Mouse (Mus musculus): Measurements from ENCODE around the gene Chchd6. TPM values are rescaled to one million over a fixed set of nuclear protein-coding genes. Genes with fewer than 3 reads are reported as not detected.

The Chchd6 gene
- total and polyA plus RNA-seq, 3 experiments, result 4.7 to 15.8 (median 7.1) TPM

GRCm38 (mm10) chr6:89421503-89421902 is 173.9 kb downstream of the Chchd6 start:
- H3K36me3 ChIP-seq (replicated peaks), result no peaks in the 10 kb centered on the region
- ATAC-seq (ENCODE audit: extremely low read depth, insufficient number of reproducible peaks, low FRiP score, poor library complexity, severe bottlenecking), result no peak
- no peak for DNase-seq (ENCODE audit: low spot score)
- H3K9me3 ChIP-seq (replicated peaks), result no peaks in the 10 kb centered on the region
- H3K4me3 ChIP-seq (ENCODE audit: low read depth, low read length), result no peak overlapping the region
- H3K4me1 ChIP-seq (ENCODE audit: insufficient read depth, low read depth, low read length), result peaks cover 4% of the 10 kb centered on the region; the same call in 1 of the 2 replicates
- TF ChIP-seq GATA2 (IDR thresholded peaks at IDR 0.05; ENCODE audit: borderline replicate concordance, low read depth, low read length) (no peak), CTCF (IDR thresholded peaks at IDR 0.05; ENCODE audit: low read depth, low read length) (no peak), TAL1 (conservative IDR thresholded peaks at IDR 0.05; ENCODE audit: low read depth, low read length) (no peak), GATA1 (IDR thresholded peaks at IDR 0.05; ENCODE audit: borderline replicate concordance, low read length) (no peak), POLR2AphosphoS5 (IDR thresholded peaks at IDR 0.05; ENCODE audit: insufficient replicate concordance, low read depth, low read length) (no peak)
- H3K27me3 ChIP-seq (ENCODE audit: insufficient read depth, low read length), result peaks cover 5% of the 10 kb centered on the region; the same call in 1 of the 2 replicates

- ATAC-seq (ENCODE audit: extremely low read depth, insufficient number of reproducible peaks, low FRiP score, poor library complexity, severe bottlenecking), result no peak
Measured at GRCm38 (mm10) chr6:89420756-89421155, 174.7 kb downstream of the Chchd6 start.

GRCm38 (mm10) chr6:89420110-89420509 is 175.3 kb downstream of the Chchd6 start:
- ATAC-seq (ENCODE audit: extremely low read depth, insufficient number of reproducible peaks, low FRiP score, poor library complexity, severe bottlenecking), result no peak
- H3K4me1 ChIP-seq (ENCODE audit: insufficient read depth, low read depth, low read length), result peaks cover 8% of the 10 kb centered on the region; the same call in 1 of the 2 replicates
- TF ChIP-seq TAL1 (conservative IDR thresholded peaks at IDR 0.05; ENCODE audit: low read depth, low read length) (no peak), POLR2AphosphoS5 (IDR thresholded peaks at IDR 0.05; ENCODE audit: insufficient replicate concordance, low read depth, low read length) (no peak), CTCF (IDR thresholded peaks at IDR 0.05; ENCODE audit: low read depth, low read length) (no peak), GATA1 (IDR thresholded peaks at IDR 0.05; ENCODE audit: borderline replicate concordance, low read length) (no peak), GATA2 (IDR thresholded peaks at IDR 0.05; ENCODE audit: borderline replicate concordance, low read depth, low read length) (no peak)

More at GRCm38 (mm10) chr6:89420756-89421155, 174.7 kb downstream of the Chchd6 start:
- H3K9me3 ChIP-seq (replicated peaks), result no peaks in the 10 kb centered on the region
- H3K4me3 ChIP-seq (ENCODE audit: low read depth, low read length), result no peak overlapping the region
- no peaks in the 10 kb centered on the region for H3K36me3 ChIP-seq (replicated peaks)
- H3K27me3 ChIP-seq (ENCODE audit: insufficient read depth, low read length), result peaks cover 2% of the 10 kb centered on the region; the same call in 1 of the 2 replicates
- TF ChIP-seq GATA2 (IDR thresholded peaks at IDR 0.05; ENCODE audit: borderline replicate concordance, low read depth, low read length) (no peak), TAL1 (conservative IDR thresholded peaks at IDR 0.05; ENCODE audit: low read depth, low read length) (no peak), CTCF (IDR thresholded peaks at IDR 0.05; ENCODE audit: low read depth, low read length) (no peak), POLR2AphosphoS5 (IDR thresholded peaks at IDR 0.05; ENCODE audit: insufficient replicate concordance, low read depth, low read length) (no peak), GATA1 (IDR thresholded peaks at IDR 0.05; ENCODE audit: borderline replicate concordance, low read length) (no peak)
- no peak for DNase-seq (ENCODE audit: low spot score)
- H3K4me1 ChIP-seq (ENCODE audit: insufficient read depth, low read depth, low read length), result peaks cover 4% of the 10 kb centered on the region; the same call in 1 of the 2 replicates

GRCm38 (mm10) chr6:89419066-89419815 is 176.2 kb downstream of the Chchd6 start:
- ATAC-seq (ENCODE audit: extremely low read depth, insufficient number of reproducible peaks, low FRiP score, poor library complexity, severe bottlenecking), result no peak
- Histone ChIP-seq H3K4me1 (ENCODE audit: insufficient read depth, low read depth, low read length) (peaks cover 10% of the 10 kb centered on the region; the same call in 1 of the 2 replicates), H3K36me3 (replicated peaks) (no peaks in the 10 kb centered on the region), H3K4me3 (ENCODE audit: low read depth, low read length) (no peak overlapping the region), H3K27me3 (ENCODE audit: insufficient read depth, low read length) (peaks cover under 1% of the 10 kb centered on the region; the same call in 1 of the 2 replicates), H3K9me3 (replicated peaks) (no peaks in the 10 kb centered on the region)
- TF ChIP-seq POLR2AphosphoS5 (IDR thresholded peaks at IDR 0.05; ENCODE audit: insufficient replicate concordance, low read depth, low read length), result no peak
- TF ChIP-seq GATA1 (IDR thresholded peaks at IDR 0.05; ENCODE audit: borderline replicate concordance, low read length), result no peak
- TF ChIP-seq TAL1 (conservative IDR thresholded peaks at IDR 0.05; ENCODE audit: low read depth, low read length), result no peak
- no peak for TF ChIP-seq GATA2 (IDR thresholded peaks at IDR 0.05; ENCODE audit: borderline replicate concordance, low read depth, low read length)
- no peak for TF ChIP-seq CTCF (IDR thresholded peaks at IDR 0.05; ENCODE audit: low read depth, low read length)
- DNase-seq (ENCODE audit: low spot score), result no peak

More at GRCm38 (mm10) chr6:89420110-89420509, 175.3 kb downstream of the Chchd6 start:
- H3K9me3 ChIP-seq (replicated peaks), result no peaks in the 10 kb centered on the region
- H3K27me3 ChIP-seq (ENCODE audit: insufficient read depth, low read length), result peaks cover 2% of the 10 kb centered on the region; the same call in 1 of the 2 replicates
- DNase-seq (ENCODE audit: low spot score), result no peak
- no peak overlapping the region for H3K4me3 ChIP-seq (ENCODE audit: low read depth, low read length)
- H3K36me3 ChIP-seq (replicated peaks), result no peaks in the 10 kb centered on the region

GRCm38 (mm10) chr6:89416030-89416595 is 179.3 kb downstream of the Chchd6 start:
- H3K27me3 ChIP-seq (ENCODE audit: insufficient read depth, low read length), result no peaks in the 10 kb centered on the region
- no peak overlapping the region for H3K4me3 ChIP-seq (ENCODE audit: low read depth, low read length)
- ATAC-seq (ENCODE audit: extremely low read depth, insufficient number of reproducible peaks, low FRiP score, poor library complexity, severe bottlenecking), result no peak
- no peak for DNase-seq (ENCODE audit: low spot score)
- no peaks in the 10 kb centered on the region for H3K9me3 ChIP-seq (replicated peaks)
- peaks cover 25% of the 10 kb centered on the region for H3K4me1 ChIP-seq (ENCODE audit: insufficient read depth, low read depth, low read length)
- H3K36me3 ChIP-seq (replicated peaks), result no peaks in the 10 kb centered on the region
- no peak for TF ChIP-seq CTCF (IDR thresholded peaks at IDR 0.05; ENCODE audit: low read depth, low read length)
- no peak for TF ChIP-seq GATA1 (IDR thresholded peaks at IDR 0.05; ENCODE audit: borderline replicate concordance, low read length)
- TF ChIP-seq GATA2 (IDR thresholded peaks at IDR 0.05; ENCODE audit: borderline replicate concordance, low read depth, low read length), result no peak
- no peak for TF ChIP-seq POLR2AphosphoS5 (IDR thresholded peaks at IDR 0.05; ENCODE audit: insufficient replicate concordance, low read depth, low read length)
- TF ChIP-seq TAL1 (conservative IDR thresholded peaks at IDR 0.05; ENCODE audit: low read depth, low read length), result no peak

GRCm38 (mm10) chr6:89415091-89415490 is 180.4 kb downstream of the Chchd6 start:
- DNase-seq (ENCODE audit: low spot score) (no peak), ATAC-seq (ENCODE audit: extremely low read depth, insufficient number of reproducible peaks, low FRiP score, poor library complexity, severe bottlenecking) (no peak)
- Histone ChIP-seq H3K4me3 (ENCODE audit: low read depth, low read length) (no peak overlapping the region), H3K27me3 (ENCODE audit: insufficient read depth, low read length) (no peaks in the 10 kb centered on the region), H3K4me1 (ENCODE audit: insufficient read depth, low read depth, low read length) (peaks cover 25% of the 10 kb centered on the region), H3K9me3 (replicated peaks) (no peaks in the 10 kb centered on the region), H3K36me3 (replicated peaks) (no peaks in the 10 kb centered on the region)
- TF ChIP-seq GATA1 (IDR thresholded peaks at IDR 0.05; ENCODE audit: borderline replicate concordance, low read length) (no peak), CTCF (IDR thresholded peaks at IDR 0.05; ENCODE audit: low read depth, low read length) (no peak), GATA2 (IDR thresholded peaks at IDR 0.05; ENCODE audit: borderline replicate concordance, low read depth, low read length) (no peak), TAL1 (conservative IDR thresholded peaks at IDR 0.05; ENCODE audit: low read depth, low read length) (no peak), POLR2AphosphoS5 (IDR thresholded peaks at IDR 0.05; ENCODE audit: insufficient replicate concordance, low read depth, low read length) (no peak)

Data from G1E (cell line).